Mouse (Mus musculus): ENCODE results near the gene Abhd13. TPM values are rescaled to one million over a fixed set of nuclear protein-coding genes. Genes with fewer than 3 reads are reported as not detected.

Abhd13 gene
- polyA plus RNA-seq, 1 experiment from 2014 or later = 15.2 TPM

- Histone ChIP-seq H3K27ac (replicated peaks) (no peak overlapping the region), H3K27me3 (ENCODE audit: low read depth, poor library complexity, severe bottlenecking) (no peaks in the 10 kb centered on the region), H3K4me1 (no peaks in the 10 kb centered on the region), H3K9me3 (replicated peaks) (no peaks in the 10 kb centered on the region), H3K36me3 (no peaks in the 10 kb centered on the region), H3K4me3 (no peak overlapping the region)
- no peak for DNase-seq (ENCODE audit: low spot score)
- 75% methylated on average over 3 of the region's 3 CpGs for WGBS
Observed at GRCm38 (mm10) chr8:10040866-10041265, 63.4 kb downstream of the Abhd13 start.

Other genes starting within 250 kb of the Abhd13 start
- gene Fam155a, start 206.5 kb upstream of the Abhd13 start, polyA plus RNA-seq (2016; fragmentation: Nextera tagmentation; extraction: Ambion mirVana) = 1.8 and 2.8 TPM in 2 replicates
- gene Gm10217, start 113.5 kb upstream of the Abhd13 start, polyA plus RNA-seq (2016; fragmentation: Nextera tagmentation; extraction: Ambion mirVana) = not detected in 2 replicates
- gene Lig4, start within 50 bp of the Abhd13 start, polyA plus RNA-seq (2016; fragmentation: Nextera tagmentation; extraction: Ambion mirVana) = 7.4 and 8.2 TPM in 2 replicates
- 0.04 and 0.15 TPM in 2 replicates for gene Tnfsf13b, start 28.8 kb downstream of the Abhd13 start, polyA plus RNA-seq (2016; fragmentation: Nextera tagmentation; extraction: Ambion mirVana)
- gene Myo16, start 176.2 kb downstream of the Abhd13 start, polyA plus RNA-seq (2016; fragmentation: Nextera tagmentation; extraction: Ambion mirVana) = 2.5 and 3.1 TPM in 2 replicates